Mouse (Mus musculus): ENCODE measurements around the gene Cx3cr1. TPM values are rescaled to one million over a fixed set of nuclear protein-coding genes. Genes with fewer than 3 reads are reported as not detected.

The Cx3cr1 gene
- polyA plus RNA-seq, 1 experiment from 2014 or later, result 2.7 TPM

DNA sequence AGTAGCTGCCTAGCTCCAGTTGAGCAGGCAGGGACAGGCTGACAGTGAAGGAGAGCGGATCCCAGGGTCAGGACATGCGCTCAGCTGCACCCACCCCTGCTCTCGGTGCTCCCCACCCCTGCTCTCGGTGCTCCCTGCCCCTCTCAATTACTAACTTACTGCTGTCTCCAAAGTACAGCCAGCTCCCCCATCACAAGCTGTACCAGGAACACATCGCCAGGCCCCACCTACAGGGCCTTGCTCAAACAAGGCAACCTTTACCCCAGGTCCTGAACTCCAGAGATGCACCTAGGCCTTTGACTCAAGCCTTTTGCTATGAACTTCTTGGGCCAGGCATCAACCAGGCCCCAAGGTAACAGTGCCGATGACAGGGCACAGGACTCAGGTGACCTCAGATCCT lies 136.0 kb downstream of the Cx3cr1 start:
- H3K9ac ChIP-seq, result no peak overlapping the region
- no peak overlapping the region for H3K4me3 ChIP-seq (replicated peaks)
- no peak for ATAC-seq (ENCODE audit: insufficient read depth)
- H3K9me3 ChIP-seq (replicated peaks), result no peaks in the 10 kb centered on the region
- H3K4me2 ChIP-seq, result no peak overlapping the region
- peaks cover 47% of the 10 kb centered on the region for H3K4me1 ChIP-seq (replicated peaks)
- H3K36me3 ChIP-seq (replicated peaks), result peaks cover 36% of the 10 kb centered on the region
- 75% methylated on average over 6 of the region's 6 CpGs for WGBS (ENCODE audit: insufficient replicate concordance)
- no peaks in the 10 kb centered on the region for H3K27me3 ChIP-seq
- 0 out of 2 replicates have a peak overlapping the region, but pooled peaks have one; percentile 0 for H3K27ac ChIP-seq (replicated peaks)

DNA sequence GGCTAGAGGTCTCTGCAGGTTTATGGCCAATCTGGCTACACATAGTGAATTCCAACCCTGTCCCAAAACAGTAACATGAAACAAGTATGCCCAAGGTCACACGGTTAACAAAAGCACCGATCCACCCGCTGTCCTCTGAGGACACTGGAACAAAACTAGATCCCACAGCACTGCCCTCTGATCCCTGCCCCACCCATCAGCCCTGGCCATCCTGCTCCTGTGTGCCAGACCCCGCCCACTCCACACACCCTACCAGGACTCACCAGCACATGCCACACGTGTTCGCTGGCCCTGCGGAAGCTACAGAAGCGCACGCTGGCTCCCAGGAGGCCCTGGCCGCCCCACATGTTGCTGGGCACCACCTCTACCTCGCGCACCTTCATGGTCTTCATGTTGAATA lies 137.3 kb downstream of the Cx3cr1 start:
- no peaks in the 10 kb centered on the region for H3K9me3 ChIP-seq (replicated peaks)
- H3K27me3 ChIP-seq, result no peaks in the 10 kb centered on the region
- H3K4me2 ChIP-seq, result no peak overlapping the region
- no peak overlapping the region for H3K27ac ChIP-seq (replicated peaks)
- peaks cover 49% of the 10 kb centered on the region for H3K36me3 ChIP-seq (replicated peaks)
- ATAC-seq (ENCODE audit: insufficient read depth), result peak; percentile 14; the same call in 1 of the 2 replicates
- H3K4me1 ChIP-seq (replicated peaks), result peaks cover 39% of the 10 kb centered on the region
- H3K4me3 ChIP-seq (replicated peaks), result no peak overlapping the region
- no peak overlapping the region for H3K9ac ChIP-seq
- WGBS (ENCODE audit: insufficient replicate concordance), result 79% methylated on average over 12 of the region's 12 CpGs

DNA sequence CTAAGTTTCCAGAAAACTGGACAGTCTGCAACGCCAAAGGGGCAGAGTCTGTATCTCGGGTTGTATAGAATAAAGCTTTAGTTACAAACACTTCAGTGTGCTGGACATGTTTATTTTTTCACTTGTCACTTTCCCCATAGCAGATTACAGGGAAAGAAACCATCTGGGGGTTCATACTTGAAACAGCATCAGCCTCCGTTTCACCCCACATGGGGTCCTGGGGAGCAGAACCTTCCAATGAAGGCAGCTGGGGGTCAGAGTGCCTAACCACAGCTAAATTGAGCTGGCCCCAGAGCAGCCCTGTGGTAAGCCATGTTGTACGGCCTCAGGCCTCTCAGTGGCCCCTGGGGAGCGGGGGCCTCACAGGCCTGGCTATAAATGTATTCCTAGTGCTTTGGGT lies 143.2 kb downstream of the Cx3cr1 start:
- peaks cover 93% of the 10 kb centered on the region for H3K36me3 ChIP-seq (replicated peaks)
- no peak overlapping the region for H3K4me3 ChIP-seq (replicated peaks)
- H3K9ac ChIP-seq, result no peak overlapping the region
- H3K27ac ChIP-seq (replicated peaks), result no peak overlapping the region
- no peaks in the 10 kb centered on the region for H3K27me3 ChIP-seq
- ATAC-seq (ENCODE audit: insufficient read depth), result no peak
- 80% methylated on average over 5 of the region's 5 CpGs for WGBS (ENCODE audit: insufficient replicate concordance)
- no peaks in the 10 kb centered on the region for H3K4me1 ChIP-seq (replicated peaks)
- no peaks in the 10 kb centered on the region for H3K9me3 ChIP-seq (replicated peaks)
- H3K4me2 ChIP-seq, result no peak overlapping the region

DNA sequence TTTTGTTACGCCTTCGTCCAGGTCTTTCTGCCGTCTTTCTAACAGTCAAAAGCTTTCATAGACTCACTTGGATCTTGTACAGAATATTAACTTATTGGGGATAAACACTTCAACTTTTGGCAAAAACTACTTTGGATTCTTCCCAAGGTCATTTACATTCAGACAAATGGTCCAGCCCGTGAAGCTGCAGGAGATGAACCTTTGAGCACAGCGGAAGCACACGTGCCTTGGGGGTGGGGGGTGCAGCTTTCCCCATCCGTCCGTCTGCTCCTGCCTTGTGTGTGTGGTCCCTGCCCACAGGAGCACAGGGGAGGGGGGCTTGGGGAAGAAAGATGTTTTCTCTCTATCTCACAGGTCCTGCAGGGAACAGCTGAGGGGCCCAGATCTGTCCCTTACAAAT lies 143.9 kb downstream of the Cx3cr1 start:
- no peak overlapping the region for H3K4me2 ChIP-seq
- H3K9me3 ChIP-seq (replicated peaks), result no peaks in the 10 kb centered on the region
- no peak for ATAC-seq (ENCODE audit: insufficient read depth)
- no peak overlapping the region for H3K4me3 ChIP-seq (replicated peaks)
- H3K27me3 ChIP-seq, result no peaks in the 10 kb centered on the region
- 48% methylated on average over 8 of the region's 8 CpGs for WGBS (ENCODE audit: insufficient replicate concordance)
- no peak overlapping the region for H3K9ac ChIP-seq
- no peak overlapping the region for H3K27ac ChIP-seq (replicated peaks)
- H3K4me1 ChIP-seq (replicated peaks), result no peaks in the 10 kb centered on the region
- peaks cover 94% of the 10 kb centered on the region for H3K36me3 ChIP-seq (replicated peaks)

DNA sequence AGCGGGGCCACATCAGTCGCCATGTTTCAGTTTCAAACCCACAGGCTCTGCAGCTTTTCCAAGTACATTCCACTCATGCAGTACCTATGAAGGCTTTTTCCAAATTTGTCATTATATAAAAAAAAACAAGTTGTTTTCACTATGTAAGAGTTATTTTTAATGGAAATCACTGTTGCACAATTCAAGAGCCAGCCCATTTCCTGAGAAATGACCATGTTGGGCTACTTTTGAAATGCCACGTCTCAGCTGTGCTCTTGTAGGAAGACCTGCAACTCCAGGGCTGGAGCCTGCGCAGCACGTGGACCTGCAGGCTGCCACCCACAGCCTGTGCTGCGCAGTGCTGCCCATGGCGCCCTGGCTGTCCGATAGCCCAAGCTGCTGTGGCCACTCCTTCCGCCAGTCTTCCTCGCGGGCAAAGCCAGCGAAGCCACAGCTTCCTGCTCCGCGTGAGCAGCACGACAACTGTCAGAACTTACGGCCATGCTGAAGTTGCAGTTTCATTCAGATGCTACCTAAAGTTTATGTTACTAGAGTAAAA lies 144.5 kb downstream of the Cx3cr1 start:
- Histone ChIP-seq H3K27me3 (no peaks in the 10 kb centered on the region), H3K36me3 (replicated peaks) (peaks cover 95% of the 10 kb centered on the region), H3K9me3 (replicated peaks) (no peaks in the 10 kb centered on the region), H3K4me2 (no peak overlapping the region), H3K4me3 (replicated peaks) (no peak overlapping the region), H3K9ac (no peak overlapping the region), H3K4me1 (replicated peaks) (no peaks in the 10 kb centered on the region), H3K27ac (replicated peaks) (no peak overlapping the region)
- 39% methylated on average over 16 of the region's 16 CpGs for WGBS (ENCODE audit: insufficient replicate concordance)
- peak; percentile 26; the same call in 1 of the 2 replicates for ATAC-seq (ENCODE audit: insufficient read depth)

DNA sequence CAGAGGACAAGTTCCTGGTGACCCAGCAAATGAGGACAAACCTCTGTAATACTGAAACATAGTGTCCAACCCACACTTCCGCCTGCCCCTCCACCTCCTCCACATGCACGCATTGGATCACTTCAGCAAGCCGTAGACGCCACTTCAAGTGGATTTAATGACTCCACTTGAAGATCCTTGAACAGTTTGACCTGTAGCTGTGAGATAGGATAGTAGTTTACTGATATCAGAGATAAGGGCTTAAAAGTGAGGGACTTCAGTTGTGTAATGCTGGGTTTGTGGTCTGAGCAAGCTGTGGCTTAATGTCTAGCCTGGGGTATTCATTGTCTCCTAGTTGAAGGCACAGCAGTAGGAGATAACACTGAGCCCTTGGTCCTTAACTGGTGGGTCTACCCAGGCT lies 146.2 kb downstream of the Cx3cr1 start:
- no peak overlapping the region for H3K27ac ChIP-seq (replicated peaks)
- no peak overlapping the region for H3K4me2 ChIP-seq
- no peak overlapping the region for H3K9ac ChIP-seq
- 63% methylated on average over 4 of the region's 4 CpGs for WGBS (ENCODE audit: insufficient replicate concordance)
- no peaks in the 10 kb centered on the region for H3K4me1 ChIP-seq (replicated peaks)
- H3K4me3 ChIP-seq (replicated peaks), result no peak overlapping the region
- peaks cover 94% of the 10 kb centered on the region for H3K36me3 ChIP-seq (replicated peaks)
- H3K27me3 ChIP-seq, result no peaks in the 10 kb centered on the region
- H3K9me3 ChIP-seq (replicated peaks), result no peaks in the 10 kb centered on the region
- ATAC-seq (ENCODE audit: insufficient read depth), result no peak

DNA sequence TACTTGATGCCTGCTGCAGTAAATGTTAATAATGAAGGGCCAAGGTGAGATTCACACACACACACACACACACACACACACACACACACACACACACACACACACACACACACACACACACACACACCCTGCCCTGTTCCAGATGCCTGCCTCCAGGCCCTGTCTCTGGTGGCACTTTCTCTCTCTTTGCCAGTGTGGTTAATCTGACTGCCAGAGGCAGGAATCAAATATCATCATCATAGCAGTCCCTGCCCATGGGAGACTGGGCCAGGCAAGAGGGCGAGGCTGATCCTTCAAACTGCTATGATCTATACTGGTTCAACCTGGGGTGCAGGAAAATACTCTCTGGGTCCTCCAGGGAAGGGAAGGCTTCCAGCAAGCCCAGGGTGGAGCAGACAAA lies 149.8 kb downstream of the Cx3cr1 start:
- Histone ChIP-seq H3K27ac (replicated peaks) (no peak overlapping the region), H3K4me3 (replicated peaks) (no peak overlapping the region), H3K4me2 (no peak overlapping the region), H3K36me3 (replicated peaks) (peaks cover 92% of the 10 kb centered on the region), H3K4me1 (replicated peaks) (no peaks in the 10 kb centered on the region), H3K9ac (no peak overlapping the region), H3K9me3 (replicated peaks) (no peaks in the 10 kb centered on the region), H3K27me3 (no peaks in the 10 kb centered on the region)
- WGBS (ENCODE audit: insufficient replicate concordance), result 70% methylated on average over 1 of the region's 1 CpGs
- ATAC-seq (ENCODE audit: insufficient read depth), result no peak

DNA sequence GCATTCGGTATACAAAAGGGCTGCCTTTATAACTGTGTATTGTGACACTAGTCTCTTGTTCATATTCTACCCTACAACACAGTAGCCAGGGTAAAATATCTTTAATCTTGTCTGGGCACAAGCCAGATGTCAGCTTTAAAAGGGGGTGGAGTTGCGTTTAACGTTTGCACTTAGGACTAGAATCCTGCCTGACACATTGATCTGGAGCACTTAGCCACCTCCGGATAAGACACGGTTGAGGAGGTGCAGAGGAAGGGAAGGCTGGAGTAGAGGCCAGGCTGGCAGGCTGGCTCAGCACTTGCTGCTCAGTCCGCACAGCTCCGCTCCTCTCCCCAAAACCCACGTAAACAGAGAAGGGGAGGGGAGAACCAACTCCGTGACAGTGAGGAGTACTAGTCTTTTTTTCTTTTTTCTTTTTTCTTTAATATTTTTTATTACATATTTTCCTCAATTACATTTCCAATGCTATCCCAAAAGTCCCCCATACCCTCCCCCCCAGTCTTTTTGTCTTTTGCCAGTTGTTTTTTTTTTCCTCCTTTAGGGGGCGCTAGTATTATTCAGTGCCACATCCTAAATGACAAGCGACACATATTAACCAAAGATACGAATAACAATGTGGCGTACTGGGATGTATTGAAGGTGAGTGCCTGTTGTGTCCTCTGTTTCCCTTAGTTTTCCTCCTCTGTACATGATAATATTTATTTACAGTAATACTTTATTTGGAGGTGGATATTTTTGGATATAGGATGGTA lies 156.4 kb downstream of the Cx3cr1 start:
- Histone ChIP-seq H3K36me3 (replicated peaks) (peaks cover 96% of the 10 kb centered on the region), H3K27me3 (no peaks in the 10 kb centered on the region), H3K4me3 (replicated peaks) (no peak overlapping the region), H3K9me3 (replicated peaks) (no peaks in the 10 kb centered on the region), H3K27ac (replicated peaks) (no peak overlapping the region), H3K9ac (no peak overlapping the region), H3K4me2 (no peak overlapping the region), H3K4me1 (replicated peaks) (no peaks in the 10 kb centered on the region)
- ATAC-seq (ENCODE audit: insufficient read depth), result no peak
- whole genome bisulfite sequencing (ENCODE audit: insufficient replicate concordance), result 72% methylated on average over 13 of the region's 13 CpGs

DNA sequence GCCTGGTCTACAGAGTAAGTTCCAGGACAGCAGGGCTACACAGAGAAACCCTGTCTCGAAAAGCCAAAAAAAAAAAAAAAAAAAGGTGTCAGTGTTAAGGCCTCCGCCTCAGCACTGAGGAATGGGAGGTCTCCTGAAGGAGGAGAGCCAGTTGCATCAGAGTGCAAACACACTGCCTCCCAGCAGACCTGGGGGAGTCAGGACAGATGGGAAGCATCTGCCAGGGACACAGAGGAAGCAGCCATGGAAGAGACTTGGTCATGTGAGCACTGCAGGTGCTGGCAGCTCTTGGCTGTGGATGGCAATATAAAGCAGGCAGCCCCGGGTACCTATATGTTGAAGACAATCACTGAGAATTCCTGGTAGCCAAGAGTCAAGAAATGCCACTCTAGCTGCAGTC lies 159.7 kb downstream of the Cx3cr1 start:
- no peaks in the 10 kb centered on the region for H3K27me3 ChIP-seq
- H3K36me3 ChIP-seq (replicated peaks), result peaks cover 96% of the 10 kb centered on the region
- H3K9ac ChIP-seq, result no peak overlapping the region
- H3K4me1 ChIP-seq (replicated peaks), result no peaks in the 10 kb centered on the region
- H3K9me3 ChIP-seq (replicated peaks), result no peaks in the 10 kb centered on the region
- no peak for ATAC-seq (ENCODE audit: insufficient read depth)
- H3K27ac ChIP-seq (replicated peaks), result no peak overlapping the region
- H3K4me2 ChIP-seq, result no peak overlapping the region
- H3K4me3 ChIP-seq (replicated peaks), result no peak overlapping the region
- 73% methylated on average over 3 of the region's 3 CpGs for WGBS (ENCODE audit: insufficient replicate concordance)

DNA sequence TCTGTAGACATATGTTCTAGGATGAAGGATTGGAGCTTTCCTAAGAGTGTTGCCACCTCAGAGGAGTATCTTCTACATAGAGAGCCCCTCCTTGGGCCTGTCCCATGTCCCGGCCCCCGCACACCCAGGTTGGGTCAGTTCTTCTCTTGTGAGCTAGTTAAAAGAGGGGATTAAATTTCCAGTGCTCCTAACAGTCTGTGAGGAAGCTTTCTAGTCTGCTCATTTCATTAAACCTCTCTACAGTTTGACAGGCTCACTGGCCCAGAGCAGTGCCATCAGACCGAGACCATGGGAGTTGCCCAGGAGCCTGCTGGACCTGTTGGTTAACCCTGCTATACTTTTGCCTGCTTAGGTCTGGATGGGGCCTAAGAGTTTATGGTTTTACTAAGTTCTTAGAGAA lies 161.0 kb downstream of the Cx3cr1 start:
- no peaks in the 10 kb centered on the region for H3K4me1 ChIP-seq (replicated peaks)
- H3K4me3 ChIP-seq (replicated peaks), result no peak overlapping the region
- H3K9ac ChIP-seq, result no peak overlapping the region
- no peaks in the 10 kb centered on the region for H3K27me3 ChIP-seq
- no peak for ATAC-seq (ENCODE audit: insufficient read depth)
- H3K36me3 ChIP-seq (replicated peaks), result peaks cover 96% of the 10 kb centered on the region
- no peaks in the 10 kb centered on the region for H3K9me3 ChIP-seq (replicated peaks)
- 80% methylated on average over 3 of the region's 3 CpGs for WGBS (ENCODE audit: insufficient replicate concordance)
- H3K27ac ChIP-seq (replicated peaks), result no peak overlapping the region
- no peak overlapping the region for H3K4me2 ChIP-seq

DNA sequence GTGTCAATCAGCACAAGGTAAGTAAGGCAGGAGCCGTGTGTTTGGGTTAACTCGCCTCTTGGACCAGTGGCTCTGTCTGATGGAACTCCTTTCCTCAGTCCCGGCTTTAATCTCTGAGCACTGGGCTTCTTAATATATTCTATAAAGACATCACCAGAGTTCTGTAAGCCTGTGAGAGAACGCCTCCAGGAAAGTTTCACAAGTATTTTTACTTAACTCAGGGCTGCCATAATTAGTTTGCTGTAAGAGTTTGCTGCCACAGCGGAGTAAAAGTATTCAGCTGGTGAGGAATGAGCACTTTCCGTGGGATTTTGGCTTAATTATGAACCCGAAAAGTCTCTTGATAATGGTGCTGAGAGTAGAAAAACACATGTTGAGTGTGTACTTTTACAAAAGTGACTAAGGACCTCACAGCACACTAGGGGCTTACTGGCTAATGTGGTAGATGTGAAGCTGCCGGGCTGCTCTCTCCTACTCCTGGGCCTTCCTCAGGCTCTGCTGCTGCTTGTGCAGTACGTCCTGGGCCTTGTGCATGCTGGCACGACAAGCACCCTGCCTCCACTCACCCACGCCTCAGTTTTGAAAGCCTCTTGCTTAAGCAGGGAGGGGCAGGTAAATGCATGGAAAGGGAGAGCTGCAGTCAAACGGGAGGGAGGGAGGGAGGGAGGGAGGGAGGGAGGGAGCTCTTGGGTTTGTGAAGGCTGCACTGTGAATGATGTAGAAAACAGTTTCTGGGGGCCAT lies 167.1 kb downstream of the Cx3cr1 start:
- H3K4me2 ChIP-seq, result no peak overlapping the region
- no peaks in the 10 kb centered on the region for H3K27me3 ChIP-seq
- H3K36me3 ChIP-seq (replicated peaks), result peaks cover 62% of the 10 kb centered on the region
- H3K4me1 ChIP-seq (replicated peaks), result 0 out of 2 replicates have a peak, but pooled peaks cover 8% of the 10 kb centered on the region
- no peak overlapping the region for H3K9ac ChIP-seq
- no peaks in the 10 kb centered on the region for H3K9me3 ChIP-seq (replicated peaks)
- no peak overlapping the region for H3K27ac ChIP-seq (replicated peaks)
- no peak overlapping the region for H3K4me3 ChIP-seq (replicated peaks)
- WGBS (ENCODE audit: insufficient replicate concordance), result 80% methylated on average over 12 of the region's 12 CpGs
- ATAC-seq (ENCODE audit: insufficient read depth), result no peak
